Mouse (Mus musculus): ENCODE data around the gene Alcam. TPM values are rescaled to one million over a fixed set of nuclear protein-coding genes. Genes with fewer than 3 reads are reported as not detected.

The Alcam gene
- polyA plus RNA-seq (2014; fragmentation: Illumina TruSeq; extraction: RNeasy Lipid Tissue Mini Kit (QIAGEN cat#74804); ENCODE audit: low replicate concordance), result 69.2 TPM

GRCm38 (mm10) chr16:52453971-52454514 lies at the start of gene Alcam:
Gene Alcam (minus strand): TSS chr16:52454074.

All from small intestine, adult 10 weeks (tissue).